Mouse (Mus musculus) neural tube, embryonic 12.5 days (tissue): ENCODE data around the gene Gm6268. TPM values are rescaled to one million over a fixed set of nuclear protein-coding genes. Genes with fewer than 3 reads are reported as not detected.

Experiments used
- ATAC-seq: fragments of 200-750 bp; cut with Nextera tagmentation; 2 replicates; pipeline ENCODE4 v1.8.0; 2017; ENCODE audit warnings: low read depth, mild to moderate bottlenecking, moderate TSS enrichment, moderate library complexity; ENCODE audit not compliant: low FRiP score
- H3K27ac ChIP-seq: fragments of 300-500 bp; sonication (generic); 2 replicates; pipeline ENCODE4 v1.5.1; 2016
- H3K27me3 ChIP-seq: fragments of 300-500 bp; sonication (generic); replicated peaks from 2 replicates; pipeline ENCODE4 v1.6.1; 2016; ENCODE audit warnings: mild to moderate bottlenecking
- H3K36me3 ChIP-seq: fragments of 300-500 bp; sonication (generic); 2 replicates; pipeline ENCODE4 v1.6.1; 2016; ENCODE audit warnings: mild to moderate bottlenecking
- H3K4me1 ChIP-seq: fragments of 300-500 bp; sonication (generic); 2 replicates; pipeline ENCODE4 v1.6.1; 2016
- H3K4me2 ChIP-seq: fragments of 300-500 bp; sonication (generic); replicated peaks from 2 replicates; pipeline ENCODE4 v1.6.1; 2016; ENCODE audit warnings: mild to moderate bottlenecking
- H3K4me3 ChIP-seq: fragments of 300-500 bp; sonication (generic); 2 replicates; pipeline ENCODE4 v1.5.1; 2016
- H3K9ac ChIP-seq: fragments of 300-500 bp; sonication (generic); 2 replicates; pipeline ENCODE4 v1.6.1; 2016; ENCODE audit warnings: mild to moderate bottlenecking
- H3K9me3 ChIP-seq: fragments of 300-500 bp; sonication (generic); 2 replicates; pipeline ENCODE4 v1.6.1; 2016; ENCODE audit warnings: mild to moderate bottlenecking
- WGBS: fragments of 180-500 bp; shearing (Covaris S2); methylation state at CpG from one replicate; pipeline ENCODE4 v1.1.7; 2016; 5-methylcytosine and 5-hydroxymethylcytosine counted together
- polyA plus RNA-seq: library from polyadenylated mRNA; unstranded; fragments of >200 nt; fragmentation: Nextera tagmentation; extraction: Ambion mirVana; gene quantifications from 2 replicates; pipeline ENCODE4 v1.2.1, GENCODE M21; 2016

The Gm6268 gene
- polyA plus RNA-seq = not detected in 2 replicates

- no peak for ATAC-seq
- 94% methylated on average over 13 of the region's 13 CpGs for WGBS
Observed at GRCm38 (mm10) chrX:36400980-36401379, at the start of gene Gm6268. Gene Gm6268, plus strand, starts transcription at chrX:36401280.

GRCm38 (mm10) chrX:36352446-36352845, 48.6 kb upstream of the Gm6268 start:
- no peak overlapping the region for H3K27ac ChIP-seq
- H3K4me2 ChIP-seq = no peak overlapping the region
- whole genome bisulfite sequencing = 59% methylated on average over 3 of the region's 3 CpGs
- no peak overlapping the region for H3K9ac ChIP-seq
- H3K27me3 ChIP-seq = no peaks in the 10 kb centered on the region
- H3K4me1 ChIP-seq = no peaks in the 10 kb centered on the region
- no peaks in the 10 kb centered on the region for H3K9me3 ChIP-seq
- no peaks in the 10 kb centered on the region for H3K36me3 ChIP-seq
- ATAC-seq = no peak
- H3K4me3 ChIP-seq = no peak overlapping the region

More at GRCm38 (mm10) chrX:36400980-36401379, at the start of gene Gm6268:
- H3K36me3 ChIP-seq = no peaks in the 10 kb centered on the region
- no peaks in the 10 kb centered on the region for H3K9me3 ChIP-seq
- no peak within 1 kb of the TSS for H3K4me2 ChIP-seq
- no peaks in the 10 kb centered on the region for H3K27me3 ChIP-seq
- H3K4me1 ChIP-seq = no peaks in the 10 kb centered on the region
- H3K9ac ChIP-seq = no peak within 1 kb of the TSS
- no peak within 1 kb of the TSS for H3K4me3 ChIP-seq
- H3K27ac ChIP-seq = no peak within 1 kb of the TSS

- H3K27ac ChIP-seq = no peak overlapping the region
- H3K4me2 ChIP-seq = no peak overlapping the region
- H3K9ac ChIP-seq = no peak overlapping the region
- H3K4me1 ChIP-seq = no peaks in the 10 kb centered on the region
- ATAC-seq = no peak
- no peaks in the 10 kb centered on the region for H3K27me3 ChIP-seq
- no peak overlapping the region for H3K4me3 ChIP-seq
- no peaks in the 10 kb centered on the region for H3K36me3 ChIP-seq
- H3K9me3 ChIP-seq = no peaks in the 10 kb centered on the region
Observed at GRCm38 (mm10) chrX:36385340-36385739, 15.7 kb upstream of the Gm6268 start.

- ATAC-seq = no peak
- H3K36me3 ChIP-seq = no peaks in the 10 kb centered on the region
- no peak overlapping the region for H3K27ac ChIP-seq
- H3K9ac ChIP-seq = no peak overlapping the region
- H3K4me3 ChIP-seq = no peak overlapping the region
- H3K4me2 ChIP-seq = no peak overlapping the region
- no peaks in the 10 kb centered on the region for H3K27me3 ChIP-seq
- 64% methylated on average over 3 of the region's 3 CpGs for WGBS
- no peaks in the 10 kb centered on the region for H3K4me1 ChIP-seq
- H3K9me3 ChIP-seq = no peaks in the 10 kb centered on the region
Observed at GRCm38 (mm10) chrX:36389971-36390370, 11.1 kb upstream of the Gm6268 start.

GRCm38 (mm10) chrX:36390503-36390902, 10.6 kb upstream of the Gm6268 start:
- WGBS = 80% methylated on average over 2 of the region's 2 CpGs
- Histone ChIP-seq H3K27ac (no peak overlapping the region), H3K9me3 (no peaks in the 10 kb centered on the region), H3K27me3 (no peaks in the 10 kb centered on the region), H3K4me3 (no peak overlapping the region), H3K4me2 (no peak overlapping the region), H3K4me1 (no peaks in the 10 kb centered on the region), H3K36me3 (no peaks in the 10 kb centered on the region), H3K9ac (no peak overlapping the region)
- no peak for ATAC-seq

- no peak for ATAC-seq
- Histone ChIP-seq H3K9me3 (no peaks in the 10 kb centered on the region), H3K36me3 (no peaks in the 10 kb centered on the region), H3K27me3 (no peaks in the 10 kb centered on the region), H3K4me1 (no peaks in the 10 kb centered on the region), H3K27ac (no peak overlapping the region), H3K4me3 (no peak overlapping the region), H3K4me2 (no peak overlapping the region), H3K9ac (no peak overlapping the region)
- 75% methylated on average over 6 of the region's 6 CpGs for WGBS
Observed at GRCm38 (mm10) chrX:36392672-36393071, 8.4 kb upstream of the Gm6268 start.

- ATAC-seq = no peak
- 64% methylated on average over 6 of the region's 6 CpGs for WGBS
- no peak overlapping the region for H3K4me2 ChIP-seq
Observed at GRCm38 (mm10) chrX:36393279-36393678, 7.8 kb upstream of the Gm6268 start.

GRCm38 (mm10) chrX:36402316-36402715, 1.2 kb downstream of the Gm6268 start:
- Histone ChIP-seq H3K4me3 (no peak overlapping the region), H3K27ac (no peak overlapping the region), H3K27me3 (no peaks in the 10 kb centered on the region), H3K4me1 (no peaks in the 10 kb centered on the region), H3K9me3 (no peaks in the 10 kb centered on the region), H3K4me2 (no peak overlapping the region), H3K9ac (no peak overlapping the region), H3K36me3 (no peaks in the 10 kb centered on the region)
- 67% methylated on average over 6 of the region's 6 CpGs for WGBS
- ATAC-seq = no peak

More at GRCm38 (mm10) chrX:36393279-36393678, 7.8 kb upstream of the Gm6268 start:
- Histone ChIP-seq H3K27ac (no peak overlapping the region), H3K4me1 (no peaks in the 10 kb centered on the region), H3K36me3 (no peaks in the 10 kb centered on the region), H3K4me3 (no peak overlapping the region), H3K27me3 (no peaks in the 10 kb centered on the region), H3K9ac (no peak overlapping the region), H3K9me3 (no peaks in the 10 kb centered on the region)

- H3K9ac ChIP-seq = no peak overlapping the region
- no peak overlapping the region for H3K4me2 ChIP-seq
- H3K27me3 ChIP-seq = no peaks in the 10 kb centered on the region
- H3K4me3 ChIP-seq = no peak overlapping the region
- H3K27ac ChIP-seq = no peak overlapping the region
- H3K36me3 ChIP-seq = no peaks in the 10 kb centered on the region
- ATAC-seq = no peak
- 78% methylated on average over 3 of the region's 3 CpGs for WGBS
- H3K4me1 ChIP-seq = no peaks in the 10 kb centered on the region
- H3K9me3 ChIP-seq = no peaks in the 10 kb centered on the region
Observed at GRCm38 (mm10) chrX:36419153-36419552, 18.1 kb downstream of the Gm6268 start.

- H3K27me3 ChIP-seq = no peaks in the 10 kb centered on the region
- H3K36me3 ChIP-seq = no peaks in the 10 kb centered on the region
- no peaks in the 10 kb centered on the region for H3K9me3 ChIP-seq
- H3K4me3 ChIP-seq = no peak overlapping the region
- H3K9ac ChIP-seq = no peak overlapping the region
- no peak overlapping the region for H3K4me2 ChIP-seq
- 45% methylated on average over 6 of the region's 6 CpGs for WGBS
- H3K27ac ChIP-seq = no peak overlapping the region
- ATAC-seq = no peak
- no peaks in the 10 kb centered on the region for H3K4me1 ChIP-seq
Observed at GRCm38 (mm10) chrX:36434993-36435392, 33.9 kb downstream of the Gm6268 start.

- Histone ChIP-seq H3K9ac (no peak overlapping the region), H3K9me3 (no peaks in the 10 kb centered on the region), H3K27ac (no peak overlapping the region), H3K4me2 (no peak overlapping the region), H3K4me3 (no peak overlapping the region), H3K27me3 (no peaks in the 10 kb centered on the region), H3K36me3 (no peaks in the 10 kb centered on the region), H3K4me1 (no peaks in the 10 kb centered on the region)
- no peak for ATAC-seq
- 97% methylated on average over 1 of the region's 1 CpGs for WGBS
Observed at GRCm38 (mm10) chrX:36437932-36438331, 36.9 kb downstream of the Gm6268 start.
